Mouse (Mus musculus) embryonic facial prominence, embryonic 10.5 days (tissue): ENCODE measurements around the gene Spred1. TPM values are rescaled to one million over a fixed set of nuclear protein-coding genes. Genes with fewer than 3 reads are reported as not detected.
A peak's percentile ranks its signal among the peaks of the same experiment; 100 is the strongest.

Source experiments
- DNase-seq: peaks from one replicate; pipeline ENCODE4 v3.0.0-alpha.2; 2017; ENCODE audit warnings: low spot score
- H3K27ac ChIP-seq: fragments of 300-500 bp; sonication (generic); replicated peaks from 2 replicates; pipeline ENCODE4 v1.5.1; 2016; ENCODE audit warnings: mild to moderate bottlenecking
- H3K27me3 ChIP-seq: fragments of 300-500 bp; sonication (generic); replicated peaks from 2 replicates; pipeline ENCODE4 v1.6.1; 2016; ENCODE audit warnings: low read depth, mild to moderate bottlenecking; ENCODE audit not compliant: poor library complexity, severe bottlenecking
- H3K36me3 ChIP-seq: fragments of 300-500 bp; sonication (generic); replicated peaks from 2 replicates; pipeline ENCODE4 v1.6.1; 2016; ENCODE audit warnings: mild to moderate bottlenecking, moderate library complexity
- H3K4me1 ChIP-seq: fragments of 300-500 bp; sonication (generic); 2 replicates; pipeline ENCODE4 v1.6.1; 2016
- H3K4me3 ChIP-seq: fragments of 300-500 bp; sonication (generic); 2 replicates; pipeline ENCODE4 v1.5.1; 2016; ENCODE audit warnings: mild to moderate bottlenecking, moderate library complexity
- H3K9me3 ChIP-seq: fragments of 300-500 bp; sonication (generic); 2 replicates; pipeline ENCODE4 v1.6.1; 2016; ENCODE audit warnings: mild to moderate bottlenecking
- WGBS: fragments of 180-500 bp; shearing (Covaris S2); methylation state at CpG from one replicate; pipeline ENCODE4 v1.1.7; 2016; 5-methylcytosine and 5-hydroxymethylcytosine counted together
- polyA plus RNA-seq: library from polyadenylated mRNA; unstranded; fragments of >200 nt; fragmentation: Nextera tagmentation; extraction: Ambion mirVana; gene quantifications from 2 replicates; pipeline ENCODE4 v1.2.1, GENCODE M21; 2016

Spred1 gene
- polyA plus RNA-seq, 1 experiment from 2014 or later: 13.8 TPM

DNA sequence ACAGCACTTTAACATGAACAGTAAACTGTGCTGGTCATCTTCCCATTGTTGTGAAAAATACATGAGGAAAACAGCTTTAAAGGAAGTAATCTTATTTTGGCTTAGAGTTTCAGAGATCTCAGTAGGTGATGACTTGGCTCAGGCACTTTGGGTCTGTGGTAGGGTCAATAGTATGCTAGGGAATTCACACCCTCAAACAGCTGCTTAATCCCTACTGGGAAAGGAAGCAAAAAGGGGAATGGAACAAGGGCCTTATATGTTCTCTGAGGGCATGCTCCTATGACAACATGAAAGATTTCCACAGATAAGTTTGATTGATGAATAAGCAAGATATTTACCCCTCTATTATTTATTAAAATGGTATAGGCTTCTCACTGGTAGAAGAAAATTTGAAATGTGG lies 31.0 kb downstream of the Spred1 start:
- H3K4me1 ChIP-seq: 0 out of 2 replicates have a peak, but pooled peaks cover 4% of the 10 kb centered on the region
- no peak overlapping the region for H3K27ac ChIP-seq
- no peaks in the 10 kb centered on the region for H3K27me3 ChIP-seq
- H3K36me3 ChIP-seq: peaks cover 26% of the 10 kb centered on the region
- DNase-seq: no peak
- no peak overlapping the region for H3K4me3 ChIP-seq
- H3K9me3 ChIP-seq: no peaks in the 10 kb centered on the region

DNA sequence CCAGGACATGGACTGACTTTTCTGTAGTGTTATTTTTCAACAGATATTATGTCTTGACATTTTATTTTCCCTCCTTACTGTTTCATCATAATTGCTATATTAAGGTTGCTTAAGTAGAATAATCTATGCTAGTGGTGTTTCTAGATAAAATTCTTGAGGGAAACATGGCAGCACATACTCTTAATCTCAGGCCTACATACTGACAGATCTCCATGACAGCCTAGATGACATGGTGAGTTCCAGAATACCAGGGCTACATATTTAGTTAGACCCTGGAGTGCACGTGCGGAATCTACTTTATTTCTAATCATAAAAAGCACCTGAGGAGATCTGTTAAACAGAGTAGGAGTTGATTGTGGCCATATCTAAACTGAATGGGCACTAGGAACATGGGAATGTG lies 47.2 kb downstream of the Spred1 start:
- Histone ChIP-seq H3K36me3 (peaks cover 37% of the 10 kb centered on the region), H3K4me1 (peaks cover 4% of the 10 kb centered on the region; the same call in 1 of the 2 replicates), H3K4me3 (no peak overlapping the region), H3K27me3 (no peaks in the 10 kb centered on the region), H3K9me3 (no peaks in the 10 kb centered on the region), H3K27ac (no peak overlapping the region)
- WGBS: 92% methylated on average over 2 of the region's 2 CpGs
- DNase-seq: no peak

DNA sequence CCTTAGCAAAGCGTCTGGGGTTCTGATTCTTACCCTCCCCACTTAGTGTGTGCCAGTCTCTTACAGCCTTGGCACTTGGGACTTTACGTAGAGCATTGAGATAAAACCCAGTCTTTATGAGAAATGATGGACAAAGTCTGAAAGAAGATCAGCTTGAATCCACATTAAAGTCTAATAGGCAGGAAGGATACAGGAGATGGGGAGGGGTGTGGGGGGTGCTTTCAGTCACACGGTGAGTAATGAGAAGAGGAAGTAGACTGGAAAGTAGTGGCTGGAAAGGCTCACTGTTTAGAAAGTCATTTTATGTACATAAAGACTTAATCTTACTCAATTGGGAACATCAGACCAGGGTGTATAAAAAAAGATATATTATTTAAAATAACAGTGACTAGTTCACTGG lies 47.9 kb downstream of the Spred1 start:
- no peak for DNase-seq
- Histone ChIP-seq H3K36me3 (peaks cover 37% of the 10 kb centered on the region), H3K4me3 (no peak overlapping the region), H3K27me3 (no peaks in the 10 kb centered on the region), H3K4me1 (peaks cover 4% of the 10 kb centered on the region; the same call in 1 of the 2 replicates), H3K27ac (no peak overlapping the region), H3K9me3 (no peaks in the 10 kb centered on the region)
- 76% methylated on average over 3 of the region's 3 CpGs for WGBS

DNA sequence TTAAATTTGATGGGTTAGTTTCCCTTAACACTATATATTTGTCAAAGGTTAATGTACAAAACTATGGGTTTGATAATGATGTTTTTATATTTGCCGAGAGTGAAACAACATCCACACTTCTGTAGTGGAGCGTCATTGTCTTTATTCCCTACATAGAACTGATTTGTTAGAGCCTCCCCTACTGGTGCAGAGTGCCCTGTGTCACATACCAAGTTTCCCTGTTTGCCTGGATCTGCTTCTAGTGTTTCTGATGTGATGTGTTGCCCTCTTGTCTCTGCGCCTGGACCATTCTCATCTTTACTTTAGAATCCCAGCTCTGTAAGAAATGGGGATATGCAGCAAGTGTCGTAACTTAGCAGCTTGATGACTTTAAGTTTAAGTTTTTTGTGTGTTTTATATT lies 51.8 kb downstream of the Spred1 start:
- Histone ChIP-seq H3K27ac (no peak overlapping the region), H3K9me3 (no peaks in the 10 kb centered on the region), H3K36me3 (peaks cover 53% of the 10 kb centered on the region), H3K27me3 (no peaks in the 10 kb centered on the region), H3K4me3 (no peak overlapping the region), H3K4me1 (no peaks in the 10 kb centered on the region)
- WGBS: 87% methylated on average over 4 of the region's 4 CpGs
- no peak for DNase-seq

DNA sequence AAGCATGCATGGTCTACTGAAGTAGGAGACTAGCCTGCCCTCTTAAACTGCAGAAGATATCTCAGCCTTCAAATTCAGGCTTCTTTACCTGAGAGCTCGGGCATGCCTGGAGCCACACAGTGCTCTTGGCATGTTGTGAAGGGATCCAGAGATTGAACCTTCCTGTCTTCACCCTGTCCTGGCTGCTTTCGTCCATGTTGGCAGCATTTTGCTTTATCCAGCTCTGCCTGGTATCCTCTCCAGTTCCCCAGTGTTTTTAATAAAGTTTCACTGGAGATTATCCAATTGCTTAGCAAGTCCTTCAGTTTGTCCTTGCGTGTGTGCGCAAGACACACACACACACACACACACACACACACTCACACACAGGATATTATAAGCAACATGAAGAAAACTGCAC lies 54.9 kb downstream of the Spred1 start:
- Histone ChIP-seq H3K9me3 (no peaks in the 10 kb centered on the region), H3K4me1 (no peaks in the 10 kb centered on the region), H3K27ac (no peak overlapping the region), H3K27me3 (no peaks in the 10 kb centered on the region), H3K4me3 (no peak overlapping the region), H3K36me3 (peaks cover 54% of the 10 kb centered on the region)
- no peak for DNase-seq
- WGBS: 92% methylated on average over 4 of the region's 4 CpGs

DNA sequence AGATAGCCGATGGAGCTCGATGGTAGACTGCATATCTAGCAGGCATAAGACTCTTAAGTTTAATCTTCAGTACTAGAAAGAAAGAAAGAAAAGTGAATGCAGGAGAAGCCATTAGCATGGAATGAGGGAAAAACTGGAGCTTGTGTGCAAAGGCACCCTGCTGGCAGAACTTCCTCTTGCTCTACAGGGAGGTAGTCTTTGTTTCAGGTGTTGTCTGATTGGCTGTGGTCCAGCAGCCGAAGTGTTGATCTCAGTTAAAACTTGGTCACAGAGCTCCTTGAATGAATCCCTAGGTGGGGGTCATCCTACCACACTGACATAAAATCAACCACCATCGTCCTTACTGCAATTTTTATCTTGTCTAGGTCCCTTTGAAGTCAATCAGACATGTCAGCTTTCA lies 55.8 kb downstream of the Spred1 start:
- Histone ChIP-seq H3K9me3 (no peaks in the 10 kb centered on the region), H3K27me3 (no peaks in the 10 kb centered on the region), H3K4me3 (no peak overlapping the region), H3K27ac (no peak overlapping the region), H3K4me1 (no peaks in the 10 kb centered on the region), H3K36me3 (peaks cover 55% of the 10 kb centered on the region)
- no peak for DNase-seq
- 81% methylated on average over 4 of the region's 4 CpGs for WGBS

DNA sequence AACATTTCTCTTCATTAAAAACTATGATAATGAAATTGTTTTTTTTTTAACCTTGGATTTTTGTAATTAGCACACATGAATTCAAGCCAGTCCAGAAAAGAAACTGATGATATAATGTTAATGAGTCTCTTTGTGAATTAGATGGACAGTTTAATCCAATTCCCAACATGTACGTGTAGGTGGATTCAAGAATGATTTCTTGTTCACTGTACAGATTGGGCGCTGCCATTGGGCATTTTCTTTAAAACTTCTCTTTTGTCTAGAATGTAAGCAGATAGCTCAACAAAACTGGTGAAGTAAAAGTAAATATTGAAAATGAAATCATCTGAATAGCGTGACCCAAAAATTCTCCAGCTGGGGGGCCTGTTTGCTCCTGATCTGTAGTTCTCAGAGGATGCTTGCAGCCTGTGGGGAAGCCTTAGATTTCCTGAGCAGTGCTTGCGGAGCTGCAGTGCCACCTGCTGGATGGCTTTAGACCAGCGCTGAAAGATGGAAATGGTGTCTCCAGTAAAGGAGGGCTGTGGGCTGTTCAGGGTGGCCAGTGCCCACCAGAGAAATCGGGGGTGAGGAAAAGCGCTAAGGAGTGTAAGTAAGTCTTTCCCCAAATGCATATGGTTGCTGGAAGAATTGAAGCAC lies 59.2 kb downstream of the Spred1 start:
- 42% methylated on average over 7 of the region's 7 CpGs for WGBS
- Histone ChIP-seq H3K27me3 (no peaks in the 10 kb centered on the region), H3K4me1 (no peaks in the 10 kb centered on the region), H3K9me3 (no peaks in the 10 kb centered on the region), H3K27ac (no peak overlapping the region), H3K36me3 (peaks cover 67% of the 10 kb centered on the region), H3K4me3 (no peak overlapping the region)
- peak; percentile 78 for DNase-seq

DNA sequence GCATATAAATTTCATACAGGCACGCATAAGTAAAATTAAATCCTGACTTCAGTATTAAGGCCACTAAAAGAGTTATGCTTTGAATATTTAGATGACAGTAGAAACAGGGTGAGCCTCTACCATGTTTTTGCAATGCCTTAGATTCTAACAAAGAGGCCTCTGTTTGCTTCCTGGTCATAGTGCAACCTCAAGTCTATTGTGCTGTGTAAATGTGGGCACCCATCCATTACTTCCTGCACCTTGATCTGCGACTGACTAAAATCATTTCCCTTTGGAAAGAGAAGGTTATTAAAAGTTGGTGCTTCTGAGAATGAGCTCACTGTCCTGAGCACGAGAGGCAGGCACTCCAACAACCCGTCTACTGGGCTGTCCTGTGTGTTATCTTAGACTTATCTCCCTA lies 64.4 kb downstream of the Spred1 start:
- H3K36me3 ChIP-seq: peaks cover 66% of the 10 kb centered on the region
- no peak overlapping the region for H3K4me3 ChIP-seq
- no peak for DNase-seq

DNA sequence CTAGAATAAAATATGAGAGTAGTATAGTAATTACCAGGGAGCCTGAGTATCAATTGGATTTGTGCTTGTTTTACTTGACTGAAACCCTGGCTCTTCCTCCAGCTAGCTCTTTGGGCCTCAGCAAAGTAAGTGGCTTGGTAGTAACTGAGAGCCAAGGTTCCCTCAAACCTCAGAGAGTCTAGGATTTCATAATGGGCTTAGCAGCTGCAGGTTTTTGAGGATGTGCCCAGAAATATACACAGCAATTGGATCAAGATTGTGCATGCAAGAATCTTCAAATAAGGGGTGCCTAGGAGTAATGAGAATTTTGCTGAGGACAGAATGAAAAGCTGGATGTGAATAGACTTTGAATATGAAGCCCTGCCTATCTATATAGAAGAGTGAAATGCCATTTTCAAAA lies 69.7 kb downstream of the Spred1 start:
- H3K4me1 ChIP-seq: peaks cover 10% of the 10 kb centered on the region
- no peak overlapping the region for H3K27ac ChIP-seq
- no peaks in the 10 kb centered on the region for H3K27me3 ChIP-seq
- no peaks in the 10 kb centered on the region for H3K9me3 ChIP-seq
- DNase-seq: no peak
- H3K4me3 ChIP-seq: no peak overlapping the region
- peaks cover 24% of the 10 kb centered on the region for H3K36me3 ChIP-seq

More for the DNA sequence above, 64.4 kb downstream of the Spred1 start:
- WGBS: 80% methylated on average over 4 of the region's 4 CpGs
- H3K4me1 ChIP-seq: no peaks in the 10 kb centered on the region
- H3K9me3 ChIP-seq: no peaks in the 10 kb centered on the region
- no peak overlapping the region for H3K27ac ChIP-seq
- H3K27me3 ChIP-seq: no peaks in the 10 kb centered on the region

DNA sequence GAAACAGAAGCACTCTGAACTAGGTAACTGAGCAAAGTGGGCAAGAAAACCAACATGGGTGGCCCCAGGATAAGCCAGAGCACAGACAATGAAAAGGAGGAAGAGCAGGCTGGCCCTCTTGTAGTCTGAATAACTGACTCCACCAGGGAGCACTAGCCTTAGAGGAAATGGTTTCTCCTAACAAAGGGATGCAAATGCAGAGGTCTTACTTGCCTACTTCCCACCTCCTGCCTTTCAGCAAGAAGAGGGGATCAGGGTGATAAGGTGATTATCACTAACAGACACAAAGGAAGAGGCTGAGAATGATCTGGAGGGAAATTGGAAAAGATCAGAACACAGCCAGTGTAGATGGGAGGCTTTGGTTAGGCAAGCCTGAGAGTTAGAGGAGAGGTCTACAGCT lies 73.1 kb downstream of the Spred1 start:
- Histone ChIP-seq H3K4me1 (peaks cover 17% of the 10 kb centered on the region), H3K27me3 (no peaks in the 10 kb centered on the region), H3K36me3 (no peaks in the 10 kb centered on the region), H3K27ac (no peak overlapping the region), H3K4me3 (no peak overlapping the region), H3K9me3 (no peaks in the 10 kb centered on the region)
- DNase-seq: no peak

DNA sequence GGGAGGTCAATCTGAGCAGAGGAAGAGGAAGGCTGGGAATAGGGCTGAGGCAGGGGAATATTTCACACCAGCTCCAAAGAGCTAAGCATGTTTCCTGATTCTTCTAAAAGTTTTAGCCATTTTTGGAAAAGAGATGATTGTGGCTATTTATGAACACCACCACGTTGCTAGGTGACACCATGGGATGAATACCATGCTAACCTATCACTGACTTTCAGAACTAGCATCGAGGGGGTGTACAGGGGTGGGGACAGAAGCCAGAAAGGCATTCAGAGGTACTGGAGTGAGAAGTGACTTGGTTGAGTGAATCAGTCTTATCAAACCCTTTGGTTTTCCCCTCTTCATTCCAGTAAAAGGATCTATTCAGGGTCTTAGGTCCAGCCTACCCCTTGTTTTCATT lies 74.0 kb downstream of the Spred1 start:
- no peak for DNase-seq
- H3K36me3 ChIP-seq: no peaks in the 10 kb centered on the region
- no peak overlapping the region for H3K27ac ChIP-seq
- H3K27me3 ChIP-seq: no peaks in the 10 kb centered on the region
- H3K9me3 ChIP-seq: no peaks in the 10 kb centered on the region
- WGBS: 34% methylated on average over 2 of the region's 2 CpGs
- no peak overlapping the region for H3K4me3 ChIP-seq
- peaks cover 22% of the 10 kb centered on the region for H3K4me1 ChIP-seq

DNA sequence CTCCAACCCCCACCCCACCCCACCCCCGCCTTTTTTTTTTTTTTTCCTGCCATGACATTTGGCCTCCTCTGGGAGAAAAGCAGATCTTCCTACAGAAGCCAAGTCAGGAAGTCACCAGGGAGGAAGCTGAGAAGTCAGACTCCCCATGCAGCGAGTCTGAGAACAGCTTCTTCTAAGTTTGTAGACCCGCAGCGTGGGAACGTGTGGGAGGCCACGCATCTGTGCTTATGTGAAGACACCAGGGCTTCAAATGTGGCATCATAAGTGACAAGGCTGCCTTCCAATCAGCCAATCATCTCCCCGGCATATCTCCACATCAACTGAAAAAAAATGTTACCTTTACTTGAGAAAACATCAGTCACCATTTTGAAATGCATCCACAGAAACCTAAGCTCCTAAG lies 74.4 kb downstream of the Spred1 start:
- DNase-seq: no peak
- H3K27me3 ChIP-seq: no peaks in the 10 kb centered on the region
- no peaks in the 10 kb centered on the region for H3K36me3 ChIP-seq
- H3K9me3 ChIP-seq: no peaks in the 10 kb centered on the region
- H3K27ac ChIP-seq: no peak overlapping the region
- 51% methylated on average over 7 of the region's 7 CpGs for WGBS
- no peak overlapping the region for H3K4me3 ChIP-seq
- peaks cover 24% of the 10 kb centered on the region for H3K4me1 ChIP-seq

DNA sequence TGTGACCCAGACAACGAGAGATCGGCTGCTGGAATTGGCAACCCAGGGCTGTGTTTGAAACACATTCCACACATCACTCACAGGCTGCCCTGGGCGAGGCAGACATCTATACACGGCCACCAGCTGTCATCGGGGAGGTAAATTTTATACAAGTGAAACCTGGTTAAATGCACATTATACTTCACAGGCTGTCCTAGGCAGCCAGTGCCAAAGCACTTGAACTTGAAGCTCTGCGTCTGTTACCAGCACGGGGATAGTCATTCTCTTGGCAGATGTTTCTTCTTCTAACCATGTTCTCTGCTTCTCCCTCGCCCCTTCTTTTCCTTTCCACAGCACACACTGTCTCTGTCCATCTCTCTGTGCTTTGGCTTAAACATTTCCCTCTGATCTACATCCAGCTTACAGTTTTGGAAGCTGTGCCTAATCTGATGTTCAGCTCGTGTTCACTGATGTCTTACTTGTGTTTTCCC lies 79.7 kb downstream of the Spred1 start:
- Histone ChIP-seq H3K27me3 (no peaks in the 10 kb centered on the region), H3K27ac (no peak overlapping the region), H3K4me3 (no peak overlapping the region), H3K36me3 (no peaks in the 10 kb centered on the region), H3K9me3 (no peaks in the 10 kb centered on the region), H3K4me1 (peaks cover 20% of the 10 kb centered on the region)
- DNase-seq: no peak
- WGBS: 65% methylated on average over 9 of the region's 9 CpGs
